Mouse (Mus musculus) adrenal gland, adult 18-20 months (tissue): Measurements from ENCODE around the gene Orm1. TPM values are rescaled to one million over a fixed set of nuclear protein-coding genes. Genes with fewer than 3 reads are reported as not detected.

ENCODE experiments used
- DNase-seq, 2 experiments: peaks; one replicate each; pipeline ENCODE4 v3.0.0; 2021 to 2022; ENCODE audit warnings: low spot score in 2 of 2
- long read RNA-seq, 2 experiments: library from polyadenylated mRNA; stranded (forward); transcript quantifications; one replicate each; pipeline ENCODE4 v2.0.0; 2021
- total RNA-seq, 2 experiments: library from RNA; stranded (reverse); gene quantifications; 1 replicate in 1 of 2; 2 replicates in 1 of 2; pipeline ENCODE4 v1.2.3; 2021

Gene Orm1
- total RNA-seq: 100 to 1,000 TPM in 1 of 2 experiments, 10 to 100 TPM in 1; 44.2 to 127 TPM
- long read RNA-seq, experiment 1, transcript Orm1-201 (6 exons, 775 nt): major isoform, 23 of 27 reads
- long read RNA-seq, experiment 1, partial matches to known transcripts: 2 of 27 reads
- long read RNA-seq, experiment 1, other reads (novel, unspliced or antisense): 2 of 27 reads
- long read RNA-seq, experiment 2, transcript Orm1-201 (6 exons, 775 nt): major isoform, 23 of 29 reads
- long read RNA-seq, experiment 2, partial matches to known transcripts: 5 of 29 reads
- long read RNA-seq, experiment 2, other reads (novel, unspliced or antisense): 1 of 29 reads

DNA sequence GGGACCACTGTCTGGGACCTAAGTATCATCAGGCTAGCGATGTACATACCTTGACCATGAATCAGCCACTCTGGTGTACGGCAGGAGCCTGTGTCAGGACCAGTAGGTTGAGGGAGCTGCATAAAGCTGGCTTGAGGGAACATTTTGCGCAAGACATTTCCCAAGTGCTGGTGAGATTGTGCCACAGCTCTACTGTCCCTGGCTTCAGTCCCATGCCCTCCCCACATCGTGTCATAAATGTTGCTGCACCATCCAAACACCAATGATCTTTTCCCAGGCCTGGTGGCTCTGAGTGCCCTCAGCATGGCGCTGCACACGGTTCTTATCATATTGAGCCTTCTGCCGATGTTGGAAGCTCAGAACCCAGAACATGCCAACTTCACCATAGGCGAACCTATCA is at the start of gene Orm1:
Orm1 (plus strand) TSS at position 266 of the 400 bp plus-strand sequence.
- DNase-seq: peak in 1 of 2 experiments; percentile 21

- no peak for DNase-seq
Observed at GRCm38 (mm10) chr4:63295641-63296040, 48.7 kb upstream of the Orm1 start.

GRCm38 (mm10) chr4:63296263-63296662 is 48.1 kb upstream of the Orm1 start:
- DNase-seq: no peak

- DNase-seq: no peak
Observed at GRCm38 (mm10) chr4:63296876-63297275, 47.5 kb upstream of the Orm1 start.

GRCm38 (mm10) chr4:63298191-63298590 is 46.2 kb upstream of the Orm1 start:
- DNase-seq: no peak

GRCm38 (mm10) chr4:63302641-63303040 is 41.7 kb upstream of the Orm1 start:
- DNase-seq: no peak

GRCm38 (mm10) chr4:63307175-63308062 is 36.9 kb upstream of the Orm1 start:
- peak; percentile 86 to 92 for DNase-seq

GRCm38 (mm10) chr4:63308316-63308715 is 36.0 kb upstream of the Orm1 start:
- no peak for DNase-seq

DNA sequence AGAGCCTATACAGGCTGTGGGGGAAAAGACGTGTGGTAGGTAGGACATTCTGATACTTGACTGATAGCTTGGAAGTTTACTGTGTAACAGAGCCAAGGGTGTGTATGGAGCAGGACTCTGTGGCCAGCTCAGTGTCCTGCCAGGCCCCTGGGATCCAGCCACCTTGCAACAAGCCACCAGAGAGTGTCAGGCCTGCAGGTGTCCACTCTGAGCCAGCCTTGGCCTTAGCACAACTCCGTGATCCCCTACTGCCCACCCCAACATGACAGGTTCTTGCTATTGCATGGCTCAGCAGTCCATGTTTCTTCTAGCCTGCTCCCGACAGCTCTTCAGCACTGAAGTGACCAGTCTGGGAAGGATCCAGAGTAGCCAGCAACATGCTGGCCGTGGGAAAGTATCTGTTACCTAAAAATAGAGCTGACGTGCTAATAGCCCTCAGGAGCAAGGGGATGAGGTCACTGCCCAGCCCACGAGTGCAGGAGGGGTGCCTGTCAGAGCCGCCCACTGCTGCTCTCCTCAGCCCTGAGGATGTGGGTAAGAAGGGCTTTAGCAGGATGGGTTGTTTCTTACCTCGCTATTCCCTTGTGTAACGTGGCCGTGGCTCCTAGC is 34.0 kb upstream of the Orm1 start:
- DNase-seq: no peak

- DNase-seq: no peak
Observed at GRCm38 (mm10) chr4:63311426-63311825, 32.9 kb upstream of the Orm1 start.

DNA sequence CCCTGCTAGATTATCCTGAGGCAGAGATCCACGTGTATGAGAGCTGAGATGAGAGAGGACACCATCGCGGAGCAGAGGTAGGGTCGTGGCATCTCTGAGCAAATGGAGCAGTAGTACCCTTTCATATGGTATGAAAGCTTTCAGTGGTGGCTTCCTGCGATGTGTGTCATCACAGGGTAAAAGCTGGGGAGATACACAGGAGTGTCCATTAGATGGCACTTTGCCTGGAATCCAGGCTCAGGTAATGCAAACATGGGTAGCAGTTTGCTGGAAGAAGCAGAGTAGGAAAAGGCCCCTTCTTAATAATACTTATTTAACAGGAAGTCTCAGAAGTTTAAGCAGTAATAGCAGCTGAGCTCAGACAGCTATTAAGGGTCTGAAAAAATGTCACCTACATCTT is 30.3 kb upstream of the Orm1 start:
- no peak for DNase-seq

DNA sequence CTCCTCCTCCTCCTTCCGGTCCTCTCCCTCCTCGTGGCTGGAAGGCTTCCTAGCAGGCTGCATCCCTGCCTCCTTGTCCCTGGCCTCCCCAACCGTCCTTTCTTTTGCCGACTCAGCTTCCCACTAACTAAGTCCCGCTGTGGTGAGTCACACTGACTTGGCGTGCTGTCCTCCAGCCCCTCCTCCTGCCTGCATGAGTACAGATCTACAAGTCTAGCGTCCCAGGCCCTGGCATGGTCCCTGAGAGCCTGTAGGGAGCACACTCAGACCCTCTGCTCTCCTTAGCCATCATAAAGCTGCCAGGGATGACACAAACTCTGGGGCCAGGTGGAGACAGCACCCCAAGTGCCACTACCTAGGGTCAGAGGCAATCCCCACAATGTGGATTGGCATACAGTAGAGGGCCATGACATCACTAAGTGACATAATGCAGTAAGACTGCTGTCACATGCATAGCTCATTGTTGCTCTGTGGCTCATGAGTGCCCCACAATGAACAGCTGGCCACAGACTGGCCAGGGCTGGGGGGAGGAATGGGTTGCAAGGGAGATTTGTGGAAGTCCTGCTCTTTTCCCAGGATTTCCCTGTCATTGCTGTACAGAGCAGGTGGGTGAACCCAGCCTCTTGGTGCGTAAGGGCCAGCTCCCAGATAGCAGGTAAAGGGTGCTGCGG is 28.1 kb upstream of the Orm1 start:
- DNase-seq: peak; percentile 46 to 61

DNA sequence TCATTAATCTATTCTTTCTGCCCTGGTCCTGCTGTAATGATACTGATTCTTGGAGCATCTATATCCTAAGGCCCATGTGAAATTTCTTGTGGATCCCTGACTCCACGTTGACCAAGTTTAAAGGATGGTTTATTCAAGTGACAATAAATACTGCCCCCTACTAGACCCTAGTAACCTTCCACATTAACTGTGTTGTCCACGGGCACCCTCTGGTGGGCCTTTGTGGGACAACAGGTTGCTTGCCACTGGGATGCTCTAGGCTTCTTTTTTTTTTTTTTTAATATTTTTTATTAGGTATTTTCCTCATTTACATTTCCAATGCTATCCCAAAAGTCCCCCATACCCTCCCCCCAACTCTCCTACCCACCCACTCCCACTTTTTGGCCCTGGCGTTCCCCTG is 24.8 kb upstream of the Orm1 start:
- DNase-seq: peak; percentile 52 to 70

GRCm38 (mm10) chr4:63323275-63323815 is 21.0 kb upstream of the Orm1 start:
- no peak for DNase-seq

GRCm38 (mm10) chr4:63333403-63333802 is 11.0 kb upstream of the Orm1 start:
- DNase-seq: no peak

- DNase-seq: no peak
Observed at GRCm38 (mm10) chr4:63338414-63339076, 5.8 kb upstream of the Orm1 start.

DNA sequence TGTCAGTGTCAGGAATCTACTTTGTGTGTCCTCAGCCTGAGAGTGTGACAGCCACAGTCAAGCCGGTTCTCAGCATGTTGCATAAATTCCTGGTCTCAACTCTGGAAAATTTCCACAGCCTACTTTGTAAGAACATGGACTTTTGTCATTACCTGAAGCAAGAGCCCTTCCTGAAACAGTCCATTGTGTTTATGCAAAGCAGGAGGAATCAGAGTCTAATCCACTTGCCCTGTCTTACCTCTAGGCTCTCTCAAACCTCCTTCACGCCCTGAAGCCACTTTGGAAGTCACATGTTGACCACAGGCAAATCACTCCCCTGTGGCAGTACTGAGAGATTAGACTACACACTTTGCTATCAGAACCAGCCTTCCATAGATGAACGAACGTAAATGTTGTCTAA is 1.9 kb upstream of the Orm1 start:
- no peak for DNase-seq

DNA sequence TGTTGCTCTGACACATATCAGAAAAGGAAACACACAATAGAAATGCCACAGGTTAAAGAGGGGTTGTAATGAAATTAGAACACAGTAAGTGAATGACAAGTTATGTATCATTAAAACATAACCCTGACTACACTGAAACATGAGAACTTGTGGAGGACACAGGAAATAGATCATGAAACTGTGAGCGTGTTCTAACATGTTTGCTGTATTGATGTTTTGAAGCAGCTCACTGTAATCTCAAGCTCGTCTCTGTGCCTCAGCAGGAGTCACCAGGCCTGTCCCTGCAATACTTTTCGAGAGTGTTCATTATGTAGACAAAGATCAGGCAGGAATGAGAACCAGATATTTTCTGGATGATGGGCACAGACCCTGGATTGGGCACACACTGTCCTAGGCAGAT is 752 bp upstream of the Orm1 start:
- no peak for DNase-seq

DNA sequence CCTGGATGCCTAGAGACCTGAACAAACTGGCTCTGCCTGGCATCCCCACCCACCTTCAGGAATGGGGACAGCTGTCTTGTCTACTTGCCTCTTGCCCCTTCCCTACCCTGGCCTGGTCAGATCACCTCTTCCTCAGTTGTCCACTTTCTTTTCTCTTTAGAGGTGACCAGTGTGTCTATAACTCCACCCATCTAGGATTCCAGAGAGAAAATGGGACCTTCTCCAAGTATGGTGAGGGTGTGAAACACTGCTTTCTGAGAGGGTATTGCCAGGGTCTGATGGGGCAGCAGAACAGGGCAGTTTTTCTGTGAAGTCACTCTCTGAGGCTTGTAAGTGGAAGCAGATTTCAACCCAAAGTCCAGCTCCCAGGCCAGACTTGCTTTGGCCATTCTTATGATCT is 901 bp downstream of the Orm1 start:
- no peak for DNase-seq

DNA sequence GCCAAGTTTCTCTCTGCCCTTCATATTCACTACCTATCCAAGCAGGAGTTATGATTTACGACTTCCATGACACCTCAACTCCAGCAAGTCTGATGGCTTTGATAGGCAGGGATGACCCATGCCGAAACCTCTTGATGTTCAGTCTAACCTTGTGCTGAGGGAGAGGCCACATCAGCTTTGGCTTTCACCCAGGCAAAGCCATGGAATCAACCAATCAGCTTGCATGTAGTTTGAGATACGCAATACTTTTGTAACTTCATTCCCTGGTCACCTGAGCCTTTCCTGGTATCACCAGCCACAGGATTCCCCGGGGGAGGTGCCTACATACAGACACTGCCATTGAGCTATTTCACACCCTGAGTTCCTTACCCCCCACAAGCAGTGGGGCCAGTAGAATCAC is 2.3 kb downstream of the Orm1 start:
- DNase-seq: no peak

- DNase-seq: no peak
Observed at GRCm38 (mm10) chr4:63348524-63348923, 4.2 kb downstream of the Orm1 start.
